Mouse (Mus musculus): ENCODE data around the gene Zfp605. TPM values are rescaled to one million over a fixed set of nuclear protein-coding genes. Genes with fewer than 3 reads are reported as not detected.

The Zfp605 gene
- polyA plus RNA-seq, 1 experiment from 2014 or later: 15.2 TPM

Other genes starting within 250 kb of the Zfp605 start
- gene Gm15446, start 186.7 kb upstream of the Zfp605 start, polyA plus RNA-seq (2015; fragmentation: Nextera tagmentation; extraction: Ambion mirVana): 0.53 and 0.56 TPM in 2 replicates
- 21.1 and 22.5 TPM in 2 replicates for gene Zfp932, start 113.6 kb upstream of the Zfp605 start, polyA plus RNA-seq (2015; fragmentation: Nextera tagmentation; extraction: Ambion mirVana)
- 7.4 and 7.6 TPM in 2 replicates for gene Gm17655, start 37.6 kb upstream of the Zfp605 start, polyA plus RNA-seq (2015; fragmentation: Nextera tagmentation; extraction: Ambion mirVana)
- gene Gm35315, start 15.7 kb upstream of the Zfp605 start, polyA plus RNA-seq (2015; fragmentation: Nextera tagmentation; extraction: Ambion mirVana): 0.61 and 0.77 TPM in 2 replicates
- 2.5 and 3.2 TPM in 2 replicates for gene Plcxd1, start 10.1 kb upstream of the Zfp605 start, polyA plus RNA-seq (2015; fragmentation: Nextera tagmentation; extraction: Ambion mirVana)
- 53.2 and 55.5 TPM in 2 replicates for gene Gtpbp6, start 1.9 kb upstream of the Zfp605 start, polyA plus RNA-seq (2015; fragmentation: Nextera tagmentation; extraction: Ambion mirVana)
- gene Chfr, start 25.8 kb downstream of the Zfp605 start, polyA plus RNA-seq (2015; fragmentation: Nextera tagmentation; extraction: Ambion mirVana): 102 TPM in 2 replicates
- 22.1 and 22.9 TPM in 2 replicates for gene Golga3, start 66.6 kb downstream of the Zfp605 start, polyA plus RNA-seq (2015; fragmentation: Nextera tagmentation; extraction: Ambion mirVana)
- 22.8 and 23.8 TPM in 2 replicates for gene Ankle2, start 120.9 kb downstream of the Zfp605 start, polyA plus RNA-seq (2015; fragmentation: Nextera tagmentation; extraction: Ambion mirVana)
- 89.4 and 93.9 TPM in 2 replicates for gene Pgam5, start 159.8 kb downstream of the Zfp605 start, polyA plus RNA-seq (2015; fragmentation: Nextera tagmentation; extraction: Ambion mirVana)
- gene Pxmp2, start 176.1 kb downstream of the Zfp605 start, polyA plus RNA-seq (2015; fragmentation: Nextera tagmentation; extraction: Ambion mirVana): 9.8 and 10.5 TPM in 2 replicates
- gene Pole, start 176.2 kb downstream of the Zfp605 start, polyA plus RNA-seq (2015; fragmentation: Nextera tagmentation; extraction: Ambion mirVana): 8.2 and 9.1 TPM in 2 replicates
- 5.1 and 6.5 TPM in 2 replicates for gene P2rx2, start 233.1 kb downstream of the Zfp605 start, polyA plus RNA-seq (2015; fragmentation: Nextera tagmentation; extraction: Ambion mirVana)
- not detected in 2 replicates for gene Lrcol1, start 234.6 kb downstream of the Zfp605 start, polyA plus RNA-seq (2015; fragmentation: Nextera tagmentation; extraction: Ambion mirVana)